Mouse (Mus musculus) testis, adult 2 months (tissue): ENCODE results near the gene Synpo2.

Source experiments
- CTCF ChIP-seq: fragments of 200-500 bp; IDR thresholded peaks from 2 replicates; pipeline ENCODE4 v1.5.1; 2012; ENCODE audit warnings: low read depth, mild to moderate bottlenecking, inconsistent platforms, low read length, moderate library complexity; ENCODE audit not compliant: control insufficient read depth, insufficient read depth, insufficient replicate concordance
- POLR2A ChIP-seq: fragments of 200-500 bp; IDR thresholded peaks from 2 replicates; pipeline ENCODE4 v1.6.1; 2012; ENCODE audit warnings: low read depth, mild to moderate bottlenecking, inconsistent platforms, low read length, moderate library complexity; ENCODE audit not compliant: control insufficient read depth

DNA sequence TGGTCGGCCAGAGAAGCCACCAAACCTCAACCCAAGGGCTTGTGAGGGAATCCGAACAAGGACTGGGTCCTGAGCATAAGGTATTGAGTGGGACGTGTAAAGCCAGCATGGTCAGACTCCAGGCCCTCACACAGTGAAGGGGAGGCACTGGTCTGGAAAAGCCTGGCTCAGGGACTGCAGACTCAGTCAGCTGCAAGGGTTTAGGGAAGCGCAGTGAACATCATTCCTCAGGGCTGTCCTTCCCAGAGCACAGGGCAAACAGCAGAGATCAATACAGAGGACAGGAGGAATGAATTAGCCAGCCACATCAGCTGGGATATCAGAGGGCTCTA lies 72.8 kb downstream of the Synpo2 start:
- TF ChIP-seq CTCF, result no peak
- TF ChIP-seq POLR2A, result no peak
